Mouse (Mus musculus) forebrain, embryonic 14.5 days (tissue): ENCODE data around the gene Cpox. TPM values are rescaled to one million over a fixed set of nuclear protein-coding genes. Genes with fewer than 3 reads are reported as not detected.

Experiments
- ATAC-seq: fragments of 200-750 bp; cut with Nextera tagmentation; 2 replicates; pipeline ENCODE4 v1.8.0; 2017; ENCODE audit warnings: mild to moderate bottlenecking, moderate library complexity
- DNase-seq: peaks from one replicate; pipeline ENCODE4 v3.0.0-alpha.2; 2015; ENCODE audit warnings: low spot score
- H3K27ac ChIP-seq: fragments of 300-500 bp; sonication (generic); 2 replicates; pipeline ENCODE4 v1.5.1; 2014; ENCODE audit warnings: low read depth, mild to moderate bottlenecking, control low read depth, low read length, moderate library complexity
- H3K27me3 ChIP-seq: fragments of 300-500 bp; sonication (generic); replicated peaks from 2 replicates; pipeline ENCODE4 v1.6.1; 2014; ENCODE audit warnings: low read length, control low read depth, mixed read lengths; ENCODE audit not compliant: control insufficient read depth, insufficient read depth
- H3K36me3 ChIP-seq: fragments of 300-500 bp; sonication (generic); 2 replicates; pipeline ENCODE4 v1.6.1; 2014; ENCODE audit warnings: low read length, control low read depth; ENCODE audit not compliant: control insufficient read depth, insufficient read depth
- H3K4me1 ChIP-seq: fragments of 300-500 bp; sonication (generic); 2 replicates; pipeline ENCODE4 v1.6.1; 2014; ENCODE audit warnings: antibody characterized with exemption, low read length, control low read depth; ENCODE audit not compliant: control insufficient read depth, insufficient read depth
- H3K4me2 ChIP-seq: fragments of 300-500 bp; sonication (generic); 2 replicates; pipeline ENCODE4 v1.6.1; 2014; ENCODE audit warnings: mild to moderate bottlenecking, control low read depth, low read length
- H3K4me3 ChIP-seq: fragments of 300-500 bp; sonication (generic); 2 replicates; pipeline ENCODE4 v1.5.1; 2014; ENCODE audit warnings: low read depth, low read length, control low read depth
- H3K9ac ChIP-seq: fragments of 300-500 bp; sonication (generic); 2 replicates; pipeline ENCODE4 v1.6.1; 2014; ENCODE audit warnings: mild to moderate bottlenecking, low read length, control low read depth, moderate library complexity
- H3K9me3 ChIP-seq: fragments of 300-500 bp; sonication (generic); replicated peaks from 2 replicates; pipeline ENCODE4 v1.6.1; 2016; ENCODE audit warnings: low read length, control low read depth, mixed read lengths; ENCODE audit not compliant: control insufficient read depth
- WGBS: fragments of 180-500 bp; shearing (Covaris S2); extraction: QIAGEN DNeasy Blood & Tissue Kit; methylation state at CpG from one replicate; pipeline ENCODE4 v1.1.7; 2014; 5-methylcytosine and 5-hydroxymethylcytosine counted together
- polyA plus RNA-seq: library from polyadenylated mRNA; unstranded; fragments of >200 nt; fragmentation: Nextera tagmentation; extraction: Ambion mirVana; gene quantifications from 2 replicates; pipeline ENCODE4 v1.2.1, GENCODE M21; 2014

Cpox gene
- polyA plus RNA-seq, 1 experiment from 2014 or later, result 8.9 TPM

DNA sequence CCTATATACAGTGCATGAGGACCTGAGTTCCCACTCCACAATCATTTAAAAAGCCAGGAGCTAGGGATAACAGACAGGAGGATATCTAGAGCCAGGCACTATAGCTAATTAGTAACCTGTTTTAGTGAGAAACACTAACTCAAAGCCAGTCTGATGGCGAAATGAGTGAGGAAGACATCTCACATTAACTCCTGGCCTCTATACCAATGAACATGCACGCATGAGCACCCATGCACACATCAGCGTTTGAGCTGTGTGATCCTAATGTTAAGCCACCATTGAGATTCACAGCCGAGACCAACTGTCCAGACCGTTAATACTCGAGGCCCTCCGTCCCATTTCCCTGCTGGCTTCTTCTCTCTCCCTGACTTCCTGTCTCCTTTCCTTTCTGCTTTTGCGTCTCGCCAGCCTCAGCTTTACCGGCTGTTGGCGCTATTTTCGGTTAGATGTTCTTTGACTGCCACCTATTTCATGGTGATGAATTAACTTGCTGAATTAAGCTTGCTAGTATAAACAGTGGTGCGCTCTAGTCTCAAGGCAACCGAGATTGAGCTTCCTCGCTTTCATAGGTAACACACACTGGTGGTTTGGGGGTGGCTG is 3.8 kb downstream of the Cpox start:
- no peaks in the 10 kb centered on the region for H3K27me3 ChIP-seq
- DNase-seq (no peak), ATAC-seq (no peak)
- no peak overlapping the region for H3K27ac ChIP-seq
- H3K9ac ChIP-seq, result no peak overlapping the region
- H3K9me3 ChIP-seq, result no peaks in the 10 kb centered on the region
- peaks cover 28% of the 10 kb centered on the region for H3K36me3 ChIP-seq
- no peaks in the 10 kb centered on the region for H3K4me1 ChIP-seq
- 97% methylated on average over 15 of the region's 15 CpGs for WGBS
- no peak overlapping the region for H3K4me2 ChIP-seq
- no peak overlapping the region for H3K4me3 ChIP-seq

DNA sequence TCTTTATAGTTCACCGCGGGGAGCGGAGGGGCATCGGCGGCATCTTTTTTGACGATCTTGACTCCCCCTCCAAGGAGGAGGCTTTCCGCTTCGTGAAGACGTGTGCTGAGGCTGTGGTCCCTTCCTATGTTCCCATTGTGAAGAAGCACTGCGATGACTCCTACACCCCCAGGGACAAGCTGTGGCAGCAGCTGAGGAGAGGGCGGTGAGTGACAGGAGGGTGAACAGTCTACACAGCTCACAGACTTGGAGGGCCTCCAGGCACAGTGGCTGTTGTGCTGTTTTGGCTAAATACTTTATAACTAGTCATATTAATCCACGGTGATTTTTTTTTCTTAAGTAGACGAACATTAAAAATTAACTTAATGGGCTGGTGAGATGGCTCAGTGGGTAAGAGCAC is 5.2 kb downstream of the Cpox start:
- ATAC-seq (no peak), DNase-seq (no peak)
- Histone ChIP-seq H3K9me3 (no peaks in the 10 kb centered on the region), H3K4me2 (no peak overlapping the region), H3K4me3 (no peak overlapping the region), H3K36me3 (peaks cover 28% of the 10 kb centered on the region), H3K4me1 (no peaks in the 10 kb centered on the region), H3K27ac (no peak overlapping the region), H3K9ac (no peak overlapping the region), H3K27me3 (no peaks in the 10 kb centered on the region)
- WGBS, result 95% methylated on average over 13 of the region's 13 CpGs

DNA sequence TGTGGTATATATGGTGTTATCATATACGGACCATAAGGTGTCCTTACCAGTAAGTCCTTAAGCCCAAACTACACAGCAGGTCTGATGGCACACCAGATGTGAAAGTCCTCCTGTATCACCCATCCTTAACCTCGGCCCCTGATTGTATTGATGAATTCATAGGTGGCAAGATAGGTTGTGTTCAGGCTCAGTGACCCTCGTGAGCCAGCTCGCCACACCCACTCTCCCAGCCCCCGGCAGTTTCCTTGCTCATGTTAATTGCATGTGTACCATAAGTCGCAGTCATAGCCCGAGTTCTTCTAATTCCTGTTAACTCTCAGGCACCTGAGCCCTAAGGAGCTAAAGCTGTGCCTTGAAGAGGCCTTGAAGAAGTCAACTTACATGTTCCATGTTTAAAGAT is 6.1 kb downstream of the Cpox start:
- ATAC-seq, result no peak
- no peak overlapping the region for H3K27ac ChIP-seq
- H3K27me3 ChIP-seq, result no peaks in the 10 kb centered on the region
- H3K9ac ChIP-seq, result no peak overlapping the region
- no peaks in the 10 kb centered on the region for H3K9me3 ChIP-seq
- H3K4me1 ChIP-seq, result no peaks in the 10 kb centered on the region
- 92% methylated on average over 7 of the region's 7 CpGs for WGBS
- peaks cover 28% of the 10 kb centered on the region for H3K36me3 ChIP-seq
- H3K4me3 ChIP-seq, result no peak overlapping the region
- H3K4me2 ChIP-seq, result no peak overlapping the region
- DNase-seq, result no peak

DNA sequence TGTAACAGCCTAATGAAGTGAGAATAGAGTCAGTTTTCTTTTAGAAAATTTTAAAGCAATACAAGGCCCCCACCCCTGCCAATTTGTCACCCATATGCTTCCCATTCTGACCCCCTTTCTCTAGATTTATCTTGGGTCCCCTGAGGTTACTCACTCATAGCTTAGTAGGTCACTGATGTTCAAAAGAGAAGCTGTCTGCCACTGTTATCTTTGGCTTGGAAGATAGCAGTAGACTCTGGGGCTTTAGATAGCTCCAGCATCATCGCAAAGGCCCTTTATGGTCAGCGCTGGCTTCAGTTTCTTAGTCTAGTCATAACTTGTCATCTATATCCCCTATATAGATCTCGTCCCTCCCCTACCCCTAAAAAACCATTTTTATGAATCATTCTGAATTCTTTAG is 6.5 kb downstream of the Cpox start:
- no peak for DNase-seq

DNA sequence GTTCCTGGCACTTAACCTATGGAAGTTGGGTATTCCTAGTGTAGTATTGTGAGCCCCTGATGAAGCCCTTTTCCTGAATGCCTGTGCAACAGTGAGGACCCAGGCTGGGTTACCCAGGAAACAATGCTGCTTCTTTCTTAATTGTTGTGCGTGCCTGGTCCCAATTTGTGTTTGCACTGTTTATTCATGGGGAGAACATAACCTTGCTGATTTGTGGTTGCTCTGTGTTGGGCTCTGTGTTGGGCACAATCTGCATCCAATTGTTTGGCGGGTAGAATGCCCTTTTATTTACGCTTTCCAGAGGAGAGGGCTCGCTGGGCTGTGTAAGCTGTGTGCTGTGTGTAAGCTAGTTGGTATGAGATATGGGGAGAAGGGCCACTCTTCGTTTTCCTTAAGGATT is 7.4 kb downstream of the Cpox start:
- Histone ChIP-seq H3K9ac (no peak overlapping the region), H3K4me3 (no peak overlapping the region), H3K27me3 (no peaks in the 10 kb centered on the region), H3K27ac (no peak overlapping the region), H3K4me2 (no peak overlapping the region), H3K9me3 (no peaks in the 10 kb centered on the region), H3K4me1 (no peaks in the 10 kb centered on the region), H3K36me3 (peaks cover 28% of the 10 kb centered on the region)
- no peak for DNase-seq
- no peak for ATAC-seq
- WGBS, result 79% methylated on average over 5 of the region's 5 CpGs

More for the DNA sequence above, 6.5 kb downstream of the Cpox start:
- no peak for ATAC-seq
- H3K4me2 ChIP-seq, result no peak overlapping the region
- H3K27ac ChIP-seq, result no peak overlapping the region
- H3K27me3 ChIP-seq, result no peaks in the 10 kb centered on the region
- no peaks in the 10 kb centered on the region for H3K4me1 ChIP-seq
- no peaks in the 10 kb centered on the region for H3K9me3 ChIP-seq
- H3K9ac ChIP-seq, result no peak overlapping the region
- WGBS, result 95% methylated on average over 3 of the region's 3 CpGs
- H3K36me3 ChIP-seq, result peaks cover 28% of the 10 kb centered on the region
- H3K4me3 ChIP-seq, result no peak overlapping the region

DNA sequence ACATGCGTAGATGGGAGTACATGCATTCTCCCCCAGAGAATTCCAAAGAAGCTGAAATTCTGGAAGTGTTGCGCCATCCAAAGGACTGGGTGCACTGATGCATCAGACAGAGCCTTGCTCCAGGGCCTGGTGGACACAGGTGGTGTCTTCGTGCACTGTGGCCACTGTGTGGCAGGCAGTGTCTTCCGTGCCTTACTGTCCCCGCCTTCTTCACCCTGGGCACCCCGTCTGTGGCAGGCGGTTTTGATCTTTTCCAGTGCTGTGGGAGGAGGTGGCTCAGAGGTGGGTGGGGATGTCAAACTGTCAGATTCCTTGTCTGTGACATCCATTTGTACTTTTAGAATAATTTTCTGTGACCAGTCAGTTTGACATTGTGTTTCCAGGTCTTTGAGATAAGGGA is 8.6 kb downstream of the Cpox start:
- no peak overlapping the region for H3K4me2 ChIP-seq
- peaks cover 28% of the 10 kb centered on the region for H3K36me3 ChIP-seq
- H3K9me3 ChIP-seq, result no peaks in the 10 kb centered on the region
- DNase-seq (no peak), ATAC-seq (no peak)
- H3K27ac ChIP-seq, result no peak overlapping the region
- no peaks in the 10 kb centered on the region for H3K4me1 ChIP-seq
- H3K27me3 ChIP-seq, result no peaks in the 10 kb centered on the region
- 86% methylated on average over 7 of the region's 7 CpGs for WGBS
- no peak overlapping the region for H3K4me3 ChIP-seq
- no peak overlapping the region for H3K9ac ChIP-seq

DNA sequence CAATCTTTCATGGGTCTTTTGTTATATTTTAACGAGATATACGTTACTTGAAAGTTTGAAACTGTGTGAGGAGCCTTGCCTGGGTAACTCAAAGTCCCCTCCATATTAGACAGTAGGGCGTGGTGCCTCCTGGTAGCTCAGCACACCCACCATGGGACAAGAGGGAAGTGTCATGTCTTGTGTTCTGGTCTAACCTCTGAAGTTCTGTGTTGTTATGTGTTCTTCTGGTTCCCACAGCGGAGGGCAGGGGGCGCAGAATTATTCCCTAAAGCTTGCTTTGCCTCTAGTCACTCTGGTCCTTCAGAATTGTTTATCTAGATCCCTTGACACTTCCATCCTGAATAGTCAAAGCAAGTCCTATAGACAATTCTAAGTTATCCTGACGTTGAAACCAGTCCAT is 12.0 kb downstream of the Cpox start:
- 80% methylated on average over 6 of the region's 6 CpGs for WGBS
- Histone ChIP-seq H3K36me3 (peaks cover 6% of the 10 kb centered on the region), H3K27ac (no peak overlapping the region), H3K4me3 (no peak overlapping the region), H3K4me2 (no peak overlapping the region), H3K27me3 (no peaks in the 10 kb centered on the region), H3K9ac (no peak overlapping the region), H3K9me3 (no peaks in the 10 kb centered on the region), H3K4me1 (no peaks in the 10 kb centered on the region)
- ATAC-seq (no peak), DNase-seq (no peak)

DNA sequence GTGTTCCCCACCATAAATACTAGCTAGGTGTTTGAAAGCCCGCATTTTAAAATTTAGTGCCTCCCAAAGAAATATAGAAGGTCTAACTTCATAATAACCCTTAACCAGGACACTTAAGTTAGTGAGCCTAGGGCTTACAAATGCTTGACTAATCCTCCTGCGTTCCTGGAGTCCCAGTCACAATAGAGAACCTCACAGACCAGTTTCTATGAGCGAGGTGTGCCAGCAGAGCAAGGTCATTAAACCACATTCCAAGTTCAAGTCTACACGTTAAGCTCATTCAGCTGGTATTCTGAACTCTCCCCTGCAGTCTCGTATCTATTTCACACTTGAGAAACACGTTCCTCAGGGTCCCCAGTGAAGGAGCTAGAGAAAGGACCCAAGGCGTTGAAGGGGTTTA is 12.8 kb downstream of the Cpox start:
- DNase-seq, result no peak
- 84% methylated on average over 7 of the region's 7 CpGs for WGBS

DNA sequence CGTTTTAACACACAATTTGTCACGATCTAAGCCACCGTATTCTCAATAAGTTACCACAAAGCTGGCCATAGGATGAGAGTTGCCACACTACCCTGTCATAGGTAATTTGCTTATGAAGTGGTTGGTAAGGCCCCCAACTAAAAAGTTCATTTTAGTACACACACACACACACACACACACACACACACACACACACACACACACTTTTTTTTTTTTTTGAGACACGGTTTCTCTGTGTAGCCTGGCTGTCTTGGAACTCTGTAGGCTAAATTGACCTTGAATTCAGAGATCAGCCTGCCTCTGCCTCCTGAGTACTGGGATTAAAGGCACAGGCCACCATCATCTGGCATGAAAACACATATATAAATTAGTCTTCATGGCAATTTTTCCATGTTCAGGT is 13.8 kb downstream of the Cpox start:
- Histone ChIP-seq H3K4me1 (no peaks in the 10 kb centered on the region), H3K27me3 (no peaks in the 10 kb centered on the region), H3K9me3 (no peaks in the 10 kb centered on the region), H3K4me2 (no peak overlapping the region), H3K36me3 (no peaks in the 10 kb centered on the region), H3K27ac (no peak overlapping the region), H3K4me3 (no peak overlapping the region), H3K9ac (no peak overlapping the region)
- ATAC-seq (no peak), DNase-seq (no peak)
- 91% methylated on average over 4 of the region's 4 CpGs for WGBS

More for the DNA sequence above, 12.8 kb downstream of the Cpox start:
- Histone ChIP-seq H3K27ac (no peak overlapping the region), H3K4me2 (no peak overlapping the region), H3K36me3 (no peaks in the 10 kb centered on the region; the same call in 1 of the 2 replicates), H3K4me3 (no peak overlapping the region), H3K4me1 (no peaks in the 10 kb centered on the region), H3K9ac (no peak overlapping the region), H3K27me3 (no peaks in the 10 kb centered on the region), H3K9me3 (no peaks in the 10 kb centered on the region)
- no peak for ATAC-seq
